Mouse (Mus musculus): ENCODE data around the gene Vmn1r29.
"Not testable (repeated sequence)": the region's sequence is repeated elsewhere in the genome, so short reads cannot be mapped to it uniquely, and the experiment has no call there.

Vmn1r29 gene

DNA sequence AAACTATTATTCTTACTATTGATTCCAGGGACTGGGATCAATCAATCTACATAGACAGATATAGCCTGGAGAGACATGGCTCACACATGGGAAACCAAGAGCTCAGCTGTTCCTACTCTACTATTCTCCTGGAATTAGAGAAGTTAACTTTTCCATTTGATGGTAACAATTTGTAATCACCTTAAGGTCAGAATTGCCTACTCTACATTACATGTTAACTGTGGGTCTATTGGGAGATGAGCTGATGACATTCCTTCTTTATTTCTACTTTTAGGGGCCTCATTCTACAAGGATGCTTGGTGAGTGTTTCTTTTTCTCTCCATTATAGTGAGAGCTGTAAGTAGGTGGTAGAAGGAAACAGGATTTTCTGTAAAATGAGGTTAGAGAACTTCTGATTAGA lies at the start of gene Vmn1r29:
TSS of gene Vmn1r29 (plus strand) at position 301 of the 400 bp plus-strand sequence.
- ChIA-PET POLR2A (interaction anchor here in 1 of 4 experiments (0.6 kb wide), 1 partner anchor 352 kb away, joined by 5 read pairs; no protein-coding TSS in a partner anchor), CTCF (no interaction called here)

DNA sequence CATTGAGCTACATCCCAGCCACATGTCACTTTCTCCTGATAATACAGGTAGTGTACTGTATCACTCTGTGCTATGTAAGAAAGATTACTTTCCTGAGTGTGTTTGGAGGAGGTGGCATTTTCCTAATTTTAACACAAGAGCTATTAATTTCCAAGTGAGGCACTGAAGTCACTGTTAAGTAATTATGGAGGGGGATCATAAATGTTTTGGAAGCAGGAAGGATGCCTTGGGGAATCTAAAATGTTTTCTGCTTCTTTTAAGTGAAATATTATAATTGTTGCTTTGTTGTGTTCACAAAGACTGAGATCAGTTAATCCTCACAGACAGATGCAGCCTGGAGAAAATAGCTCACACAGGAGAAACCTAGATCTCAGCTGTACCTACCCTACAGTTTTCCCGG lies 39.6 kb upstream of the Vmn1r29 start, which contains the start of gene Vmn1r28:
TSS of gene Vmn1r28 (plus strand) at position 301 of the 400 bp plus-strand sequence.
- POLR2A ChIA-PET = no interaction called here

DNA sequence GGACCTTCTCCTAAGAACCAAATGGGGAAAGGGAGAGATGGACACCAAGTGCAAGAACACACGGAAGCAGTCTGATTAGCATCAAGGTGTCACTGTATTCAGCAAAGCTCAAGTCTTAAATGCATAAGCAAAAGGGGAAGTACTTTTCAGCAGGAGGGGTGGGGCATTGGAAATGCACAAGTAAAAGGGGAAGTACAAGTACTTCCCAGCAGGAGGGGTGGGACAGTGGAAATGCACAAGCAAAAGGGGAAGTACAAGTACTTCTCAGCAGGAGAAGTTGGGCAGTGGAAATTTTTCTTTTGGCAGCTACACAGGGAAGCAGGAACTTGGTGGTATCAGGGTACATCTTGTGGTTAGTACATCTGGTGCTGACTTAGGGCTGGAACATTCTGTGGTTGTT lies 21.7 kb upstream of the Vmn1r29 start:
- POLR2A ChIA-PET, CTCF ChIA-PET: not testable (repeated sequence)

More for the DNA sequence above, 39.6 kb upstream of the Vmn1r29 start, which contains the start of gene Vmn1r28:
- CTCF ChIA-PET = no interaction called here

DNA sequence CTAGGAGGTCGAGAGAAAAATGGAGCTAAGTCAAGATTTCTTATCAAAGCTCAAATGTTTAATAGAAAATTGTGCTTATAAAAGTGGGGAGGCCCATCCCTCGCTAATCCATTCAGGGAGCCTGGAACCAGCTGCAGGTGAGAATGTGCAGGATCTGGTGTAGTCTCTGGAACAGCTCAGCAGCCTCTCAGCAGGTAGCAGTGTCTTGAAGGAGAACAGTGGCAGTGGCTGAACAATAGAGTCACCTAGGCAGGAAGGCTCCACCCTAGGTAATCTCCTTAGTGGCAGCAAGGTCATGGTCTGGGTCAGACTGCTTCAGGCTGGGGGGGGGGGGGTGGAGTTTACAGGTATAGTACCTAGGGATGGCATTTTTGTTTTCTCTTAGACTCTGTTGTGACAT lies 9.1 kb upstream of the Vmn1r29 start:
- CTCF ChIA-PET = interaction anchor here in 1 of 4 experiments (0.6 kb wide), 1 partner anchor 782 kb away, joined by 5 read pairs; no protein-coding TSS in a partner anchor

DNA sequence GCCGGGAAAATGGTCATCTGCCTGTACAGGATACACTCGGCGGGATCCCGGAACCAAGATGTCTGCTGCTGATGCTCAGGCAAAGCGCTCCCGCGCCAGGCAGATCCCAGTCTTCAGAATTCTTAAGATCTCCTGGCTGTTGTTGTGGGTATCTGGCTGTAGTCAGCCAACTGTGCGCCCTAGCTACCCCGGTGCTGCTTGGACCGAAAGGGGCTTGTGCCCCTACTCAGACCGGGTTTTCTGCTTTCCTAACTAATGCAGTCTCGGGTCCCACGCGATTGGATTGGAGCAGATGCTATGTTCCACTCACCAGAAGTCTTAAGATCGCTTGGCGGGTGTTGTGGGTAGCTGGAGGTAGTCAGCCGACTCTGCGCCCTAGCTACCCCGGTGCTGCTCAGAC lies 2.8 kb upstream of the Vmn1r29 start:
- CTCF ChIA-PET, POLR2A ChIA-PET: not testable (repeated sequence)

More for the DNA sequence above, 9.1 kb upstream of the Vmn1r29 start:
- POLR2A ChIA-PET = interaction anchor here in 2 of 4 experiments (0.5 to 0.7 kb wide), 2 partner anchors 194 to 303 kb away, joined by 3 read pairs; no protein-coding TSS in a partner anchor

DNA sequence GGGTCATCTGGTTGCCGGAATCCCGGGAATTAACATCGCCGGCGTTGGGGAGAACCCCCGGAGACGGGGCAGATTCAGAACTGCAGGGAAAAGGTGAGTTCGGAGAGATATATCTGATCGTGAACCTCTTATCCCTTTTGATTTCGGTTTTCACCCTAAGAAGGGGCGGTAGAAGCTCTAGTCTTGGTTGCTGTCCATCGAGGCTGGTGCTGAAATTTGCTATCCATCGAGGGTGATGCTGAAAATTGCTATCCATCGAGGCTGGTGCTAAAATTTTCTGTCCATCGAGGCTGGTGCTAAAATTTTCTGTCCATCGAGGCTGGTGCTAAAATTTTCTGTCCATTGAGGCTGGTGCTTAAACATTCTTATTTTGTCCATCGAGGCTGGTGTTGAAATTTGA lies 29.3 kb downstream of the Vmn1r29 start:
- CTCF ChIA-PET, POLR2A ChIA-PET: not testable (repeated sequence)

Measured in embryonic stem cell, embryonic (primary cell).